Mouse (Mus musculus) cortical plate, adult 2 months (tissue): Measurements from ENCODE around the gene Rnf167.

ENCODE experiments used
- CTCF ChIP-seq: fragments of 200-500 bp; IDR thresholded peaks from 2 replicates; pipeline ENCODE4 v1.5.1; 2011; ENCODE audit warnings: mild to moderate bottlenecking, control low read depth, low read length; ENCODE audit not compliant: insufficient read depth; ENCODE audit errors: extremely low read depth
- POLR2A ChIP-seq: fragments of 200-500 bp; IDR thresholded peaks from 2 replicates; pipeline ENCODE4 v1.6.1; 2011; ENCODE audit warnings: mild to moderate bottlenecking, low read length, control low read depth; ENCODE audit not compliant: insufficient read depth; ENCODE audit errors: extremely low read depth

- TF ChIP-seq POLR2A (no peak), CTCF (no peak)
These were observed 46.5 kb downstream of the Rnf167 start for GRCm38 (mm10) chr11:70693504-70693903.
